Mouse (Mus musculus) mouse embryonic stem cell (cell line): ENCODE data around the gene Prkag2.
"Not testable (repeated sequence)": the region's sequence is repeated elsewhere in the genome, so short reads cannot be mapped to it uniquely, and the experiment has no call there.

ENCODE experiments used
- in situ Hi-C, 2 experiments: fragments of 300-500 bp; cut with MboI; formaldehyde crosslinking; loops; 1 replicate in 1 of 2; 3 replicates in 1 of 2; pipeline ENCODE4 v1.14.3; 2019 to 2020; ENCODE audit warnings: low sequenced_read_pairs in 2 of 2, low pct_unique_long_range_greater_than_20kb in 1 of 2, mixed read lengths in 1 of 2; ENCODE audit not compliant: unreplicated experiment in 1 of 2

The Prkag2 gene

DNA sequence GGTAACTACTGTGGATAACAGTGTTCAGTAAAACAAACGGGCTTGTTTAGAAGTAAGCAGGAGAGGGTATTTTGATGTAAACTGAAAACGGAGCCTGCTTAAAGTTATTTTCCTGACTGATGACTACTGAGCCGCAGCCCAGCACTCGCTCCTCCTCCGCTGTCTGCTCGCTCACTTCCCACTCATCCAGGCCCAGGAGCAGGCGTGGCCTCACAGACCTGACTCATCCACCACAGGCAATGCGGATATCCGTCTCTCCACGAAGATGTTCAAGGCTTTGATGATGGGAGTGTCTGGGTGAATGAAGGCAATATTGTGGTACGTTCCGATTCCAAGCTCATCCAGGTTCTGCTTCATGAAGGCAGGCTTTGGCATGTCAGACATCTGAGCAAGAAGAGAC, 229.2 kb downstream of the Prkag2 start:
- in situ Hi-C loops: no loop called here

DNA sequence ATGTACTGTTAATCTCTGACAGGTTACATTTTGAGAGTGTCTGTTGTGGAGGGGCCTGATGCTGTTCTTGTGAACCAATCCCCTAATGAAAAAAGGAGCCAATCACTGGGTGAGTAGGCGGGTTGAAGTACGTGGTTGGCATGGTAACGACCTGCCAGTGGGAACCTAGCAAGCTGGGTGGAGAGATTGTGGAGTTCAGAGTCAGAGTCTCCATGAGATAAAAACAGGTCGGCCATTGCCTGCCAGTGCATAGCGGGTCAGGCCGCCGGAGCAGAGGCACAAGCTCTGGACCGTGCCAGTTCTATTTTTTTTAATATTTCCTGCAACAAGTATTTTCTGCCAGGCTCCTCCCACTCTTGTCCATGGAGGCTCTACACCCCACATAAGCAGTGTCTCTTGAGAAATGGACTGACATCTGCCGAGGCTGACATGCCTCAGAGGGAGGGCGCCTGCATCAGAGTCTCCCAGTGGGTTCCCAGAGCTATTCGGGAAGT, 230.6 kb downstream of the Prkag2 start:
- in situ Hi-C loops: no loop called here

DNA sequence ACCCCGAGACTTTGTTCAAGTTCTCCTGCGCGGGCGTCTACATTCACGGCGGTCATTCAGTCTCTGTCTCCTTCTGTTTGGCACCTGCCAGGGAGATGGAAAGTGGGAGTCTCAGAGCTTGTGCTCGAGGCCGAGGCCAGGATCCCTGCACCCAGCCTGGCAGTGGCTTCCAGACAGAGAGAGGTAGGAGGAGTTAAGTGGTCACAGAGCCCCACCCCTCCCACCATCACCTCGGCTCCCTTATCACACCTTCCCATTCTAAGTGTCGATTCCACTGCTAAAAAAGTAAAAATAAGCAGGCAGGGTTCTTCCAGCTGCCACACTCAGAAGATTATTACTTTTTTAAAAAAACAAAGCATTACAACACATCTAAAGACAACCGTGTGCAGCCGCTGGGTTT, 236.6 kb downstream of the Prkag2 start:
- in situ Hi-C loops: no loop called here

DNA sequence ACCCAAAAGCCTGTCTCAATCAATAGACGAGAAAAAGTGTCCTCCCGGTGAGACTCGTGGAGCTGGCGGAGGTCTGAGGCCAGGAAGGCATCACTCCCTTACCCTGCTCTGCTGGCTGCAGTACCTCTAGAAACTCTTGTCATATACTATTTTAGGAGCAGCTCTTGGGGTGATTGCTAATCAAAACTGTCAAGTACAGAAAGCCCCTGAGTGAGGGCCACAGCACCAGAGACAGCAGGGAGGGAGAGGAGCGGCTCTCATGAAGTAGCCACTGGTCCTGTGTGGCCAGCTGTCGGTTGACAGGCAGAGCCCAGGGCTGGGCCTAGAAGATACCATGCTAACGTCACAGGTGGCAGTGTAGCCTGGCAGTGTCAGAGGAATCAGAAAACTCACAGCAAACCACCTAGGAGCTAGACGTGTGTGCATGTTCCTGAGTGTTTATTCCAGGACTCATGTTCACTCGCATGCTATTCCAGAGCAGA, 239.0 kb downstream of the Prkag2 start:
- in situ Hi-C loops: no loop called here

DNA sequence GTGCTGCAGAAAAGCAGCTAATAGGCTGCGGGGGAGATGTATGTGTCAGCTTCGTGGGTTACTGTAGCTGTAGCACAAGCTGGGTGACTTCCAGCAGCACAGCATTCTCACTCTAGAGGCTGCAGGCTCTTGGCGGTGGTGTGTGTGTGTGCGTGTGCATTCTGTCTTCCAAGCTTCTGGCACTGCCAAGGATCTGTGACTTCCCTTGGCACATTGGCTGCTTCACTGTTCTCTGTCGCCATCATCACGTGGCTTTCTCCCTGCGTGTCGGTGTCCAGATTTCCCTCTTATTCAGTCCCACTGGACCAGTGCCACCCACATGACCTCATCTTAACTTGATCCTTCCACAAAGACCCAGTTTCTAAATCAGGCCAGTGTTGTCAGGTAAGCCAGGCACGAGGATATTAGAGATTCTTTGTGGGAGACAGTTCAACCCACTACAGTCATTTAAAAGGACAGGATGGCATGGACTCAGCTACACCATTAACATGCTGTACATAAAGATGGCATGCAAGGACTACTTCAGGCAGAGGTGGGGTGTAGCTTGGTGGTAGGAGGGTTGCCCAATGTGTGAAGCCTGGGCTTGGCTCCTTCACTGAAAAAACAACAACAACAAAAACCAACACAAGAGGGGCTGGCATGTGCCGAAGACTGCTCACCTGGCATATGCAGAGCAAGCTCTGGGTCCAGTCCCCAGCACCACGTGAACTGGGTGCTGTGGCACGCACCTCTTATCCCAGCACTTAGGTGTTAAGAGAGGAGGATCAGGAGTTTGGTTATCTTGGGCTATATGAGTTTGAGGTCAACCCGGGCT, 239.6 kb downstream of the Prkag2 start:
- in situ Hi-C loops: no loop called here

DNA sequence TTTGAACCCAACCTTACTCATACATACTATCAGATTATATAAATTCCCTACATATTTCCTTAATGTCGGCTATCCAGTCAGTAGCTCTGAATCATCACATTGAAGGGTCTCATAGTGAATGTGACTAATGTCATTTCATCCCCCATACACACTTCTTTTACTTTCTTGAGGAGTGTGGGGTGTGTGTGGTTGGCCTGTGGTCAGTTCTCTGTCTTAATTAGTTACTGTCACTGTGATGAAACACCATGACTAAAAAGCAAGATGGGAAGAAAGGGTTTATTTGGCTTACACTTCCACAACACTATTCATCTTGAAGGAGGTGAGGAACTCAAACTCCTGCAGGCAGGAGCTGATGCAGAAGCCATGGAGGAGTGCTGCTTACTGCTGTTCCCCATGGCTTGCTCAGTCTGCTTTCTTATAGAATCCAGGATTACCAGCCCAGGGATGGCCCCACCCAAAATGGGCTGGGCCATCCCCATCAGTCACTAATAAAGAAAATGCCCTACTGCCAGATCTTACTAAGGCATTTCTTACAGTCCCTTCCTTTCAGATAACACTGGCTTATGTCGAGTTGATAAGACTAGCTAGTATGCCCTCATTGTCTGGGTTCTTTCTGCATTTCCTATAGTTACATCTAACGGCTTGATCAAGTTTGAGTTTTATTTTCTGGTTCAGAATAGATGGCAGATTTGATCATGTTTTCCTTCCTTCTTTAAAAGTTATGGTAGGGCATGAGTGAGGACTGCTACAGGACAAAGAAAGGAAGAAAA, 240.5 kb downstream of the Prkag2 start:
- in situ Hi-C loops: no loop called here

DNA sequence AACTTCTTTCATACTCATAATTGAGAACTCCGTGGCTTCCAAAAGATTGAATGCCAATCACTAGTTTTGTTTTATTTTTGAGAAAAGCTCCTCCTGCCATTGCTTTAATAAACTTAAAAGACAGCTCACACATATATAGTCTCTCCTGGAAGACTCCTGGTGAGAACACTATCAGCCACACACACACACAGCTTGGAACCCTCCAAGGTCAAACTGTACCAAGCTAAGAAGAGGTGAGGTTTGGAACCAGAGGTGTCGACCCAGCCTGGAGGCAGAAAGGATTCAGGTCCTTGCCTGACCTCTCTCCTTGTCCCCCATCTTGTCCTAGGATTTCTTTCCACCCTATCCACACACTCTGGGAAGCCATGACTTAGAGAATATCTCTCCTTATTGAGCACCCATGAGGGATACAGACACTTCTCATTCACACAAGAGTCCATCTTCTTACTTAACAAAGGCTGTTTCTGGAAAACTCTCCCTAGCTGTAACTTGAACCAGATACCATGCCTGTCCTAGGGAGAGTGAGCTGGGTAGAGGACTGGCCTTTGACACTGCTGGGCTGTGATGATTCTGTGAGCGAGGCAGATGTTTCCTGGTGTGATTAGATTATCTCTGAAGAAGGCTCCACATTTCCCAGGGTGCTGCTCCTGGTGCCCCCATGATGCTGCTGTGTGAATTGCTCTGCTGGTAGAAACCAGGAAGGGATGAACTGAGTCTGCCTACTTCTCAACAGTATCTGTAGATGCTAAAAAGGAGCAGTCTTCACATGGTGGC, 245.4 kb downstream of the Prkag2 start:
- in situ Hi-C loops: no loop called here

DNA sequence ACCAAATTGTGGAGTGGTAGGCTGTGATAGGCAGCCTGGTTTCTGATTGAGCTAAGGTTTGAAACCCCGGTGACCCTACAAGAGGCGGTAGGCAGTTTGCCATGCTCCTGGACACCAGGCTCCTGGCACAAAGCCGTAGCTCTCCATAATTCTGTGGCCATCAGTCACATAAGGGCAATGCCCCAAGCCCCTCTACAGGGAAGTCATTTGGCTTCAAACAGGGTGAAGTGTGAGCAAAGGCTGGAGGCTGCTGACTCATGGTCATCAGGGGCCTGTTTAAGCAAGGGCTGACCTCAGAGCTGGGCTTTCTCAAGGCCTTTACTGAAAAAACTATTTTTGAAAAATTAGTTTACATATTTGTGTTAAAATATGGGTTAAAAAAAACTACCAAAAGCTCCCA, 246.2 kb downstream of the Prkag2 start:
- in situ Hi-C loops: no loop called here

DNA sequence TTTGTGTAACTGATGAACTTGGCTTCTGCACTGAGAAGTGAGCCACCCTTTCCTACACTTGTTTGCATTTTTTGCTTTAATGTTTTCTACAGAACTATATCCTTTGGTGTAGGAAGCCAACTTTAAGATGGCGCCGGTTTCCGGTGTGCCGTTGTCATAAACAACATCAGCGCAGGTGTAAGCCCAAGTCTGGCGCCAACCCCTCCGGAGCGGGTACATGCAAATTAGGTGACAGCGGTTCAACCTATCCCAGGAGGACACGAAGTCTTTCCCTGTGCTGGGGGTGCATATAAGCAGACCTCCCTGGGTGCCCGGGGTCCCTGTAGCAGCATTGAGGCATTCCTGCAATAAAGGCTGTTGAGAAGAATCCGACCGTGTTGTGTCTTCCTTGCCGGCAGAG, 252.2 kb downstream of the Prkag2 start:
- in situ Hi-C loops: not testable (repeated sequence)

DNA sequence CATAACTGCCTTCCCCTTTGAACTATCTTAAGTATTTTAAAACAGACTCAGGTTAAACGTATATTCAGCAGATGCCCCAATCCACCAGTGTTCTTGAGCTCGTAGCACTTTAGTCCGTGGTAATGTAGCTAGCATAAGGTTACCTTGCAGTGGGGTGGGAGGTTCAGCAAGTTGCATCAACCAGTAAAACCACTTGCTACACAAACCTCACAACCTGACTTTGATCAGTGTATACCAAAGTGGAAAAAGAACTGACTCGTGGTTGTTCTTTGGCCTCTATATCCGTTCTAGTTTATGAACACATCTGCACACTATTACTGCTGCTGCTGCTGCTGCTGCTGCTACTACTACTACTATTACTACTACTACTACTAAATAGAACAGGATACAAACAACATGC, 256.6 kb downstream of the Prkag2 start:
- in situ Hi-C loops: no loop called here

DNA sequence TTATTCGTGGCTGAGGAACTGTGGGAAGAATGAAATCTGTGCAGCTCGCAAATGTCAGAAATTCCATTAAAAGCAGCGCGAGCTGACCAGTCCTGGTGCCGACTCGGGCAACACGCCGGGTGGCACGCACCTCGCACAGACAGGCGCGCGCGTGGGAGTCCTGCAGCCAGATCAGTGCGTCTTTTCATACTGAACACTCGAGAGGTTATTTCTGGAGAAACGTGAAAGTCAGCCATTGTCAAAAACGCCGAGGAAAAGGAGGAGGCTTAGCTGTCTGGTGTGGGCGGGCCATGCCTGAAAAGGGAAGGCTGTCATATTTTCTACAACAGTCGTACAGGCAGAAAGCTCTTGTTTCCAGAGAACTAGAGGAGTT, 257.4 kb downstream of the Prkag2 start:
- in situ Hi-C loops: no loop called here

DNA sequence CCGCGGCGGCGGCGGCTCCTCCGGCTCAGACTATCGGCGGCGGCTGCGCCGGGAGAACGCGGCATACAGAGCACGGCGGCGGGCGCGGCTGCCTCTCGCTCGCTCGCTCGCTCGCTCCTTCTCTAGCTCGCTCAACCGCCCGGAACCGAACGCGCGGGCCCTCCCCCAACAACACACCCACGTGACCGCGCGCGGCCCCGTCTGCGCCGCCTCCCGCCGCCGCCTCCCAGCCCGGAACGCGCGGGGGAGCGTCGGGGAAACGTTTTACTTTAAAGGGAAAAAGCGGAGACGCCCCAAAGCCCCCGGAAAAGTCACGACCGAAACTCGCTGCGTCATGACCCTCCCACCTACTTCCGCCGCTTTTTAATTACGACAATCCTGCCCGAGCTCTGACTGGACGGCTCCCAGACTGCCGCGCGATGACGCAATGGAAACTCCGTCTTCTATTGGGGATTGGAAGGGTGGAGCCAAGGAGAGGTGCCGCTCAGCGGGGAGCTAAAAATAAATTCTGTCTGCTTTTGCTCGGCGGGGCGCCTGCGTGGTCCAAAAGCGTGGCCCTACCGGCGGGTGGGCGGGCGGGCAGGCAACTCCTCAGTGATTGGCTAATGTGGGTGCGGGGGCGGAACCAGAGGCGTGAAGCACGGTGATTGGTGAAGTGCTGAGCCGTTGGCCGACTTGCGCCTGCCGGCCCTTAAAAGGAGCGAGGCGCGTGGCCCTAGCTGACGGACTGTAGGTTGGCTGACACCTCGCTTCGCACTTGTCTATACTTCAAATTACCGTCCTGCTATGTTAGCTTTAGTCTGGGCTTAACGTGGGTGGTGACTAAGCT, 258.0 kb downstream of the Prkag2 start, which contains the start of gene Rheb:
TSS of gene Rheb (minus strand) at position 351 of the 829 bp plus-strand sequence.
- in situ Hi-C loops: no loop called here

DNA sequence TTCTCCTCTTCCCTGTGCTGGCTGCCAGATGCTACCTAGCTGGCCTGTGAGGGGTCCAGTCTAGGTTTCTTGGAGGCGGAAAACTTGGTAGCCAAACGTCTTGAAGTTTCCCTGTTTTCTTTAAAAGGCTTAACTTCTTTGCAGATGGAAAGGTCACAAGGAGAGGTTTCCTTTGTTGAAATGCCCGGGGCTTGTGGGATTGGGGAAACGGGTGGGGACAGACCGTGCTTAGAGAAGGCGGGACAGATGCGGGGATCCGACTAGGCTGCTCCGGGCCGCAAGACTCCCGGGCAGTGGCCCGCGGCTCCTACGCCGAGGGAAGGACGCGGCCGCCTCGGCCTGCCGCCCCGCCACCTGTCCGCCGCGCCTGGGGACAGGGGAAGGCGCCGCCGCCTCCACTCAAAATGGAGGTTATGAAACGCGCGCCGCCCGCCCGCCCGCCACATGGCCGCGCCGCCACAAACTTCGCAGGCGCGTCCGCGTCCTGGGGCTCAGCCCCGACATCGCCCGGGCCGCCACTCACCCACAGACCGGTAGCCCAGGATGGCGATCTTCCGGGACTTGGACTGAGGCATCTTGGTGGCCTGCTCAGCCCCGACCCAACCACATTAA, 258.7 kb downstream of the Prkag2 start:
- in situ Hi-C loops: no loop called here

DNA sequence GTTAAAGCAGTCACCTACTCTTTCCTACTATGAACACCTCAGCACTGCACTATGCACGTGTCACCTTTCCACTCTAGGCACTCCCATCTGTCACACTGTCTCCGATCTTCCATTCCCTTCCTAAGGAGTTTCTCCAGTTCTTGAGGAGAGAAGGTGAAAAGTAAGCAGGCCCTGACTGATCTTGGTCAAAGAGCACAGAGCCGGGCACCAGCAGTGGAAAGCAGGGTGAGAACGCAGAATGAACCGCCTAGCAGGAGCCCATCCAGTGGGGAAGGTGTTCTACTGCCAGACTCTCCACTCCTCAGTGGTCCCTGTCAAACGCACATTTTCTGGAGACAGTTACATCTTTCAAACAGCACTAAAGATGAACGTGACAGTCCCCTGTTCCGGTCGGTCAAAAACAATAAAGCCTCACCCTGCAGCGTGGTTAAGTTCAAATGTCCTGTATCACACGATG, 259.4 kb downstream of the Prkag2 start:
- in situ Hi-C loops: no loop called here

DNA sequence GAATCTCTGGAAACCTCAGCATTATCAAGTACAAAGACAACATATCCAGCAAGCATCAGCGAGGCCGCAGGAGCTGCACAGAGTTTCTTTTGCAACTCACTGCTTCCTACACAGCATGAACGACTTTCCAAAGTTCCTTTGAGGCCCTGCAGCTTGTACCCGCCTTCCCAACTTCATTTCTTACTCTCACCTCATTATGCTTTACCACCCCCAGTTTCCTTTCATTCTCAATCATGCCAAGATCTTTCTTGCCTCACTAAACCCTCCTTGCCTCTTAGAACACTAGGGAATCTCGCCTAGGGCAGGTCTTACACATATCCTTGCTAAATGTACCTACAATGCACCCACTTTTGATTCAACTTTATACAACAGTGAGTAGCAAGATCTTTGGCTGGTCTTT, 266.0 kb downstream of the Prkag2 start:
- in situ Hi-C loops: no loop called here

DNA sequence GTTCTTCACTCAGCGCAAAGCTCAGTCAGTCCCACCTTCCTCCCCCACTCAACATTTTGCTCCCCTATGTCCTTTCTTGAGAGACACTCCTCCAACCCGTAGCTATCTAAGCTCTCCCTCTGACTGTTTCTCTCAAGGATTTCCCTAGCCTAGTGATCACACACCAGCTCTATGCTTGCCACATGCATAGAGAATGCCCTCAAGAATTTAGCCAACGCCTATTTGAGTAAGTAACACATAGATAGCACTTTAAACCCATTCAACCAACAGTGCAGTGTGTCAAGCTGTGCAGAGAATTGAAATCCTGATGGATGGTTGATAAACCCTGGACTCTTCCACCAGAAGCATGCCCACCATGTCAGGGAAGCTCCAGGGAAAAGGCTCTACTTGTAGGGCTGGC, 268.5 kb downstream of the Prkag2 start:
- in situ Hi-C loops: no loop called here

DNA sequence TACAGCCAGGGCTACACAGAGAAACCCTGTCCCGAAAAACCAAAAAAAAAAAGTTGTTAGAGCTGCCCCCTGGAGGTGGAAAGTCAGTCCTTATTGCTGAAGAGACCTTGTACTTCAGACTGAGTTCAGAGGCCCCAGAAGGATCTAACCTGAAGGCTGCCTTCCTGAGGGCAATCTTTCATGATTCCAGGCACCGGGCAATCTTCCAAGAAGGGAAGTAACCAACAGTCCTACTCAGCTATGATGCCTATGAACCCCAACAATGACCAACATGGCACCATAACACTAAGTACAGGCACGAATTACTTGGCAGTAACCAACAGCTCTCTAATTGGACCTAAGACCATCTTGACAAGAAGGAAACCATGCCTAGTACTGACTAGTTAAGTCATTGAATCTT, 272.0 kb downstream of the Prkag2 start:
- in situ Hi-C loops: no loop called here

DNA sequence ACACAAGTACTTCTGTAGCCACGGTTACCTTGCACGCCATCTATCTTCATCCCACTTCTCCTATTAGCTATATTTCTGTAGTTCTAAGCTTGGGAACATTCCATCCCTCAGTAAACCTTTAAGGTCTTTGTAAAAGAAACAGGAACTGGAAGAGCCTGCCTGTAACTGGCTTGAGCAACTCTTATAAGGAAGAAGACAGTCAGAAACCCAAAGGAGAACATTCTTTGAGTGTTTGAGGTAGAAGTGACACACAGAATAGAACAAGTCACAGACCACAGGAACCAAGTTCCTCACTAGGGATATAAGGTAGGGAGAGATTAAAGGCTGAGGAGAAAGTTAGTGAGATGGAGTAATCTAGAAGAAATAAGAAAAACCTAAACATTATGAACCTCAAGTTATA, 273.3 kb downstream of the Prkag2 start:
- in situ Hi-C loops: no loop called here
